Mouse (Mus musculus): ENCODE results near the gene Saa1.

Saa1 gene

GRCm38 (mm10) chr7:46718591-46719270, 24.0 kb downstream of the Saa1 start:
- no peak for DNase-seq (ENCODE audit: low read depth)

GRCm38 (mm10) chr7:46716897-46717296, 25.9 kb downstream of the Saa1 start:
- DNase-seq (ENCODE audit: low read depth): no peak

GRCm38 (mm10) chr7:46715600-46715999, 27.2 kb downstream of the Saa1 start, which contains the start of gene Saa3:
TSS of gene Saa3 (minus strand) at chr7:46715700.
- no peak for DNase-seq (ENCODE audit: low read depth)

GRCm38 (mm10) chr7:46714518-46714917, 28.3 kb downstream of the Saa1 start:
- DNase-seq (ENCODE audit: low read depth): peak; percentile 88

- DNase-seq (ENCODE audit: low read depth): peak; percentile 5
These were observed 30.5 kb downstream of the Saa1 start for GRCm38 (mm10) chr7:46712250-46712649.

GRCm38 (mm10) chr7:46710390-46710844, 32.4 kb downstream of the Saa1 start, which contains the start of gene Saal1:
TSS of gene Saal1 (minus strand) at chr7:46710680.
- peak; percentile 95 for DNase-seq (ENCODE audit: low read depth)

- no peak for DNase-seq (ENCODE audit: low read depth)
These were observed 42.2 kb downstream of the Saa1 start for GRCm38 (mm10) chr7:46700521-46701025.

- DNase-seq (ENCODE audit: low read depth): no peak
These were observed 46.0 kb downstream of the Saa1 start for GRCm38 (mm10) chr7:46696754-46697153.
